Mouse (Mus musculus) gonadal fat pad, adult 2 months (tissue): ENCODE results near the gene Ipo7. TPM values are rescaled to one million over a fixed set of nuclear protein-coding genes. Genes with fewer than 3 reads are reported as not detected.
"Not testable (repeated sequence)": the region's sequence is repeated elsewhere in the genome, so short reads cannot be mapped to it uniquely, and the experiment has no call there.

Source experiments
- DNase-seq: peaks from one replicate; pipeline ENCODE4 v3.0.0-alpha.2; 2012; ENCODE audit warnings: low read depth
- polyA plus RNA-seq: library from polyadenylated mRNA; depleted of rRNA; stranded (reverse); fragments of >200 nt; gene quantifications from 2 replicates; pipeline ENCODE4 v1.2.3, GENCODE M21; 2012; rRNA removed

Ipo7 gene
- 16.7 and 21.8 TPM in 2 replicates for polyA plus RNA-seq

DNA sequence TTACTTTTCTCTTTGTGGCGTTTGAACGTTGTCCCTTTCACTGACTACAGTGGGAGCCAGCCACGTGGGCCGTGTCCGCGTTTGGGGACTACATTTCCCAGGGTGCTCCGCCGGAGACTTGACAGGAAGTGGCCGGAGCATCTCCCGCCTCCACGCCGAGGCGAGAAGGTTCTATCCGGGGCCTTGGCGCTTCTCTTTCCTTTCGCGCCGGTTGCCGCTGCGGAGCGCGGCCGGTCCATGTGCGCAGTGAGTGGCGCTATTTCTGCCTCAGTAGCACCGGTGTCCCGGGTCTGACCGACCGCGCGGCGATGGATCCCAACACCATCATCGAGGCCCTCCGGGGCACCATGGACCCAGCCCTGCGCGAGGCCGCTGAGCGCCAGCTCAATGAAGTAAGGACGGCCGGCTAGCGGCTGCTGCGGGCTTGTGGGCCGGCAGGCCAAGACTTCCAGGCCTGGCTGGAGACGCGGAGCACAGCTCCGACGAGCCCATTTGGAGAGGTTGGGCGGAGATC lies at the start of gene Ipo7:
TSS of gene Ipo7 (plus strand) at position 158 of the 514 bp plus-strand sequence.
- no peak for DNase-seq

GRCm38 (mm10) chr7:109968924-109969450 lies 49.1 kb upstream of the Ipo7 start:
- no peak for DNase-seq

- no peak for DNase-seq
Observed at GRCm38 (mm10) chr7:109969542-109969941, 48.5 kb upstream of the Ipo7 start.

GRCm38 (mm10) chr7:109975966-109976715 lies 41.9 kb upstream of the Ipo7 start:
- DNase-seq = no peak

GRCm38 (mm10) chr7:109977131-109977530 lies 40.9 kb upstream of the Ipo7 start:
- not testable (repeated sequence) for DNase-seq

DNA sequence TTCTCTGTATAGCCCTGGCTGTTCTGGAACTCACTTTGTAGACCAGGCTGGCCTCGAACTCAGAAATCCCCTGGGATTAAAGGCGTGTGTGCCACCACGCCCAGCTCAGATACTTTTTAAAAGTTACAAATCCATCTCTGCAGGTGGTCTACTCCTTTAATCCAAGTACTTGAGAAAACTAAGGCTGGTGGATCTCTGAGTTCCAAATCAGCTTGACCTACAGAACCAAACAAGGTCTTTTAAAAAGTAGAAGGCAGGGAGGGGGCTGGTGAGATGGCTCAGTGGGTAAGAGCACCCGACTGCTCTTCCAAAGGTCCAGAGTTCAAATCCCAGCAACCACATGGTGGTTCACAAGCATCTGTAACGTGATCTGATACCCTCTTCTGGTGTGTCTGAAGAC lies 33.5 kb upstream of the Ipo7 start:
- DNase-seq = not testable (repeated sequence)

- DNase-seq = no peak
Observed at GRCm38 (mm10) chr7:109985661-109986132, 32.4 kb upstream of the Ipo7 start.

GRCm38 (mm10) chr7:109986133-109986669 lies 31.9 kb upstream of the Ipo7 start:
- peak; percentile 85 for DNase-seq

- DNase-seq = not testable (repeated sequence)
Observed at GRCm38 (mm10) chr7:109986775-109987174, 31.3 kb upstream of the Ipo7 start, which contains the start of gene Tmem41b. Gene Tmem41b, minus strand, starts transcription at chr7:109986929.

DNA sequence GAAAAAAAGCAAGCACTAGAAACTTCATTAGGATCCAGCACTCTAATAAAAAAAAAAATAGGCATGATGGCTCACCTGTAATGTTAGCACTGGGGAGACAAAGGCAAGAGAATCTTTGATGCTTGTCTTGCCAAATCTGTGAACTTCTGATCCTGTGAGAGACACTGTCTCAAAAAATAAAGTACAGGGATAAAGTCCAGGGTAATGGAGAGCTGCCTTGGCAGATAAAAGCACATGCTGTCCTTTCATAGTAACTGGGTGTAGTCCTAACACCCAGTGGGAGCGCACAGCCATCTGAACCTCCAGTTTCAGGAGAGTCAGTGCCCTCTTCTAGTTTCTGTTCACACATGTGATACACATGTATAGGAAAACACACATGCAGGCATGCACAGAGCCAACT lies 26.8 kb upstream of the Ipo7 start:
- no peak for DNase-seq

- no peak for DNase-seq
Observed at GRCm38 (mm10) chr7:109993157-109993959, 24.7 kb upstream of the Ipo7 start.

DNA sequence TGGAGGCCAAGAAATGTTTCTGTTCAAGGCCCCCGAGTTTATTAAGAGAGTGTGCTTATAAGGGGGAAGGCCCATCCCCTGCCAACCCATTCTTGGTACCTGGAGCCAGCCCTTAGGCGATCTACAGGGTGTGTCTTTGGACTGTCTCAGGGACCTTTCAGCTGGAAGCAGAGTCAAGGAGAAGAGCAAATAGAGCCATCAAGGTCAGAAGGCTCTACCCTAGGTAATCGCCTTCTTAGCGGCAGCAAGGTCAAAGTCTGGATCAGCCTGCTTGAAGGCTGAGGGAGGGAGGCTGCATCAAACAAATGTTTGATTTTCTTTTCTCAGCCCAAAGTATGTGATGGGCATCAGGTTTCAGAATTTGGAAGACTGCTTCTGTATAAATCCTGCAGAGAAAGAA lies 19.7 kb upstream of the Ipo7 start:
- no peak for DNase-seq

GRCm38 (mm10) chr7:110002092-110002491 lies 16.0 kb upstream of the Ipo7 start:
- DNase-seq = no peak

DNA sequence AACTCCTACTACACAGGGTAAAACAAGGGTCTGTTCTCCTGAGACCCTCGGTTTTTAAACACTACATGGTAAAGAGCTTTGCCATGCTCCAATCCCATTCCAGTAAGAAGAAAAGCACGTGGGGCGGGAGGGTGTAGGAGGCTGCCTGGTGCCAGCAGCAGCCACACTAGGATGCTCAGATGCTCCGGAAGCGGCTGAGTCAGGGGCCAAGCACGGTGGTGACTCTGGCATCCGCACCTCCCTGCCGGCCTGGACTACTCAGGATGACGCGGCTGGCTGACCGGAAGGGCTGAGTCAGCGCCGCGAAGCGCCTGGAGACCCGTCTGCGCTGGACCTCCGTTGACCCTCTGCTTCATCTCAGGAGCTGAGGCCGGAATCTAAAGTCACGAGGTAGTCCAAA lies 15.1 kb upstream of the Ipo7 start:
- no peak for DNase-seq

DNA sequence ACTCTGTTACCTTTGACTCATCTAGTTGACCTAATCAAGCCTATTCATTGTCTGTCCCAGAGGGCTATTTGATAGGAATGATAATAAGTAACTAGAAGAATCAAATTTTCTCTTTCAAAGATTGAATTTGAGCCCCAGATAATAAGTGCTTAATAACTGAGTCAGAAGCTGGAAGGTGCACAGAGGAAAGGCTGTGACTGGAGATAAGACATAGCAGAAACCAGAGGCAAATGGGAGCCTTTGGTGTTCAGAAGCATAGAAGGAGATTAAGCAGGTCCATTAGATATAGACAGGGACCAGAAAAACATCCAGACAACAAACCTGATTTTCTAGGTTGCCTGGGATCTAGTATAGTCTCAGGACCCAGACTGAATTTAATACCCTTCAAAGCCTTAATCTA lies 12.1 kb upstream of the Ipo7 start:
- no peak for DNase-seq

- DNase-seq = no peak
Observed at GRCm38 (mm10) chr7:110006471-110007195, 11.4 kb upstream of the Ipo7 start.

DNA sequence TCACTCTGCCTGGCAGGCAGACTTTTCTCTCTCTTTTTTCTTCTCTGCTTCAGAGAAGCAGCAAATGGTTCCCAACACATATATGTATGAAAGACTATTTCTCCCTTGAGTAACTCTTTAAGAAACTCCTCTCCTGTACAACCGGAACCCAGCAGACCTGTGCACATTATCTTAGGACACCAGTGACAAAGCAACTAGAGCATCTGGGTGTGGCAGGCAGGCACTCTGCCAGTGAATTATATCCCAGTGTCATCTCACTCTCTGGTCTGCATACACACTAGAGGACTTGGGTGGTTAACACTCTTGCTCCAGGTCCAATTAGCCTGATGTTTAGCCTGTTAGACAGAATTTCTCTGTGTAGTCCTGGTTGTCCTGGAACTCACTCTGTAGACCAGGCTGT lies 9.6 kb upstream of the Ipo7 start:
- no peak for DNase-seq

DNA sequence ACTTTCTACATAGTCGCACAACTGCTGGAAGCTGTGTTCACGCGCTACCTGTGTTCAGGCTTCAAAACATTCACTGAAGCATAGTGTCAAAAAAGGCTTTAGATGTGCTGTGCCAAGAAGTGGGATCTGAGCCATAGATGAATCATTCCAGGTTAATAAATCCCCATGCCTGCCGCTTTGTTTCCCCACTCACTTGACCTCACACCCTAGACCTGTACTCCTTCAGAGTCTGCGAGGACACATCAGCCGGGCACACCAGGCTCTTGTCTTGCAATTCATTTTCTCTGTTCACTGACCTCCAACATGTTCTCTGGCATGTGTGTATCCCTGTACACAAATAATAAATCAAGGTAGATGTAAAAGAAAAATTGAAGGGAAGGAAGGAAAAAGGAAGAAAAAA lies 9.0 kb upstream of the Ipo7 start:
- no peak for DNase-seq

GRCm38 (mm10) chr7:110011417-110011816 lies 6.7 kb upstream of the Ipo7 start:
- DNase-seq = no peak

DNA sequence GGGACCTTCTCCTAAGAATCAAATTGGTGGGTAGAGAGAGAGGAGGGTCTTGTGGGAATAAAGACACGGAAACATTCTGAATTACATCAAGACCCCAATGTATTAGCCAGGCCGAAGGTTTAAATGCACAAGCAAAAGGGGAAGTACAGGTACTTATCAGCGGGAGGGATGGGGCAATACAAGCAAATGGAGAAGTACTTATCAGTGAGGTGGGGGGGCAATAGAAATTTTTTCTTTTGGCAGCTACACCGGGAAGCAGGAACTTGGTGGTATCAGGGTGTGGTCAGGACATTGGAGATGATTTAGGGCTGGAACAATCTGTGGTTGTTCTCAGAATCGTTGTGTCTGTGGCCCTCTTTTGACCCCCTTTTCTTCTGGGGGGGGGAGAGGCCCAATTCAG lies 3.8 kb upstream of the Ipo7 start:
- DNase-seq = no peak
